Mouse (Mus musculus) heart, embryonic 10.5 days (tissue): Measurements from ENCODE around the gene Arl11. TPM values are rescaled to one million over a fixed set of nuclear protein-coding genes. Genes with fewer than 3 reads are reported as not detected.
A peak's percentile ranks its signal among the peaks of the same experiment; 100 is the strongest.
"Not testable (repeated sequence)": the region's sequence is repeated elsewhere in the genome, so short reads cannot be mapped to it uniquely, and the experiment has no call there.

Experiments
- DNase-seq: peaks from one replicate; pipeline ENCODE4 v3.0.0-alpha.2; 2017; ENCODE audit warnings: low spot score
- H3K27ac ChIP-seq: fragments of 300-500 bp; sonication (generic); 2 replicates; pipeline ENCODE4 v1.5.1; 2016; ENCODE audit warnings: mild to moderate bottlenecking
- H3K27me3 ChIP-seq: fragments of 300-500 bp; sonication (generic); 2 replicates; pipeline ENCODE4 v1.6.1; 2016; ENCODE audit warnings: mild to moderate bottlenecking; ENCODE audit not compliant: poor library complexity, insufficient read depth, severe bottlenecking
- H3K36me3 ChIP-seq: fragments of 300-500 bp; sonication (generic); 2 replicates; pipeline ENCODE4 v1.6.1; 2016; ENCODE audit warnings: mild to moderate bottlenecking, moderate library complexity
- H3K4me1 ChIP-seq: fragments of 300-500 bp; sonication (generic); 2 replicates; pipeline ENCODE4 v1.6.1; 2016; ENCODE audit warnings: mild to moderate bottlenecking
- H3K4me3 ChIP-seq: fragments of 300-500 bp; sonication (generic); 2 replicates; pipeline ENCODE4 v1.5.1; 2016; ENCODE audit warnings: mild to moderate bottlenecking, moderate library complexity
- H3K9me3 ChIP-seq: fragments of 300-500 bp; sonication (generic); 2 replicates; pipeline ENCODE4 v1.6.1; 2016; ENCODE audit warnings: mild to moderate bottlenecking, moderate library complexity
- WGBS: fragments of 180-500 bp; shearing (Covaris S2); methylation state at CpG from one replicate; pipeline ENCODE4 v1.1.7; 2016; 5-methylcytosine and 5-hydroxymethylcytosine counted together
- polyA plus RNA-seq: library from polyadenylated mRNA; unstranded; fragments of >200 nt; fragmentation: Nextera tagmentation; extraction: Ambion mirVana; gene quantifications from 2 replicates; pipeline ENCODE4 v1.2.1, GENCODE M21; 2016

Arl11 gene
- polyA plus RNA-seq, 1 experiment from 2014 or later: 0.29 TPM

- H3K4me3 ChIP-seq: no peak overlapping the region
- DNase-seq: no peak
- no peak overlapping the region for H3K27ac ChIP-seq
- H3K9me3 ChIP-seq: no peaks in the 10 kb centered on the region
- no peaks in the 10 kb centered on the region for H3K27me3 ChIP-seq
- no peaks in the 10 kb centered on the region for H3K36me3 ChIP-seq
- H3K4me1 ChIP-seq: no peaks in the 10 kb centered on the region
- 82% methylated on average over 4 of the region's 4 CpGs for WGBS
Measured at GRCm38 (mm10) chr14:61303969-61304609, 5.5 kb upstream of the Arl11 start.

GRCm38 (mm10) chr14:61310036-61310772, 651 bp downstream of the Arl11 start:
- H3K36me3 ChIP-seq: no peaks in the 10 kb centered on the region
- H3K27me3 ChIP-seq: no peaks in the 10 kb centered on the region
- DNase-seq: no peak
- H3K4me3 ChIP-seq: no peak overlapping the region
- no peaks in the 10 kb centered on the region for H3K9me3 ChIP-seq
- peaks cover 17% of the 10 kb centered on the region; the same call in 1 of the 2 replicates for H3K4me1 ChIP-seq
- no peak overlapping the region for H3K27ac ChIP-seq
- 75% methylated on average over 7 of the region's 7 CpGs for WGBS

GRCm38 (mm10) chr14:61310963-61311362, 1.4 kb downstream of the Arl11 start:
- H3K36me3 ChIP-seq: no peaks in the 10 kb centered on the region
- no peak overlapping the region for H3K27ac ChIP-seq
- no peaks in the 10 kb centered on the region for H3K27me3 ChIP-seq
- peaks cover 17% of the 10 kb centered on the region; the same call in 1 of the 2 replicates for H3K4me1 ChIP-seq
- H3K4me3 ChIP-seq: no peak overlapping the region
- 64% methylated on average over 12 of the region's 12 CpGs for WGBS
- no peaks in the 10 kb centered on the region for H3K9me3 ChIP-seq
- DNase-seq: no peak

- Histone ChIP-seq H3K36me3 (no peaks in the 10 kb centered on the region), H3K27ac (no peak overlapping the region), H3K4me3 (no peak overlapping the region), H3K9me3 (no peaks in the 10 kb centered on the region), H3K4me1 (peaks cover 7% of the 10 kb centered on the region; the same call in 1 of the 2 replicates), H3K27me3 (no peaks in the 10 kb centered on the region)
- WGBS: 22% methylated on average over 4 of the region's 4 CpGs
- DNase-seq: no peak
Measured at GRCm38 (mm10) chr14:61316861-61317260, 7.3 kb downstream of the Arl11 start.

- DNase-seq: no peak
- 82% methylated on average over 1 of the region's 1 CpGs for WGBS
- H3K9me3 ChIP-seq: 0 out of 2 replicates have a peak, but pooled peaks cover 3% of the 10 kb centered on the region
Measured at GRCm38 (mm10) chr14:61320765-61321164, 11.2 kb downstream of the Arl11 start.

GRCm38 (mm10) chr14:61321200-61321599, 11.6 kb downstream of the Arl11 start:
- H3K36me3 ChIP-seq: no peaks in the 10 kb centered on the region
- no peak overlapping the region for H3K4me3 ChIP-seq
- 0 out of 2 replicates have a peak, but pooled peaks cover 3% of the 10 kb centered on the region for H3K9me3 ChIP-seq
- DNase-seq: no peak
- H3K27me3 ChIP-seq: no peaks in the 10 kb centered on the region
- WGBS: 82% methylated on average over 4 of the region's 4 CpGs
- H3K4me1 ChIP-seq: peaks cover 7% of the 10 kb centered on the region; the same call in 1 of the 2 replicates
- H3K27ac ChIP-seq: no peak overlapping the region

More at GRCm38 (mm10) chr14:61320765-61321164, 11.2 kb downstream of the Arl11 start:
- peaks cover 7% of the 10 kb centered on the region; the same call in 1 of the 2 replicates for H3K4me1 ChIP-seq
- no peak overlapping the region for H3K27ac ChIP-seq
- no peak overlapping the region for H3K4me3 ChIP-seq
- H3K27me3 ChIP-seq: no peaks in the 10 kb centered on the region
- H3K36me3 ChIP-seq: no peaks in the 10 kb centered on the region

- no peak overlapping the region for H3K27ac ChIP-seq
- 0 out of 2 replicates have a peak, but pooled peaks cover 3% of the 10 kb centered on the region for H3K9me3 ChIP-seq
- H3K4me1 ChIP-seq: peaks cover 9% of the 10 kb centered on the region; the same call in 1 of the 2 replicates
- no peaks in the 10 kb centered on the region for H3K36me3 ChIP-seq
- 76% methylated on average over 1 of the region's 1 CpGs for WGBS
- no peak for DNase-seq
- H3K27me3 ChIP-seq: no peaks in the 10 kb centered on the region
- H3K4me3 ChIP-seq: no peak overlapping the region
Measured at GRCm38 (mm10) chr14:61322740-61323139, 13.2 kb downstream of the Arl11 start.

GRCm38 (mm10) chr14:61327007-61327406, 17.5 kb downstream of the Arl11 start:
- not testable (repeated sequence) for H3K27me3 ChIP-seq, H3K9me3 ChIP-seq, DNase-seq, H3K36me3 ChIP-seq, H3K27ac ChIP-seq, H3K4me3 ChIP-seq
- peaks cover 24% of the 10 kb centered on the region for H3K4me1 ChIP-seq
- WGBS: 25% methylated on average over 6 of the region's 6 CpGs

- no peak overlapping the region for H3K27ac ChIP-seq
- 36% methylated on average over 19 of the region's 19 CpGs for WGBS
Measured at GRCm38 (mm10) chr14:61327618-61328450, 18.3 kb downstream of the Arl11 start.

GRCm38 (mm10) chr14:61330591-61330990, 21.0 kb downstream of the Arl11 start:
- no peak overlapping the region for H3K4me3 ChIP-seq
- H3K27ac ChIP-seq: 0 out of 2 replicates have a peak overlapping the region, but pooled peaks have one; percentile 9
- H3K36me3 ChIP-seq: no peaks in the 10 kb centered on the region
- no peaks in the 10 kb centered on the region for H3K27me3 ChIP-seq
- no peak for DNase-seq
- 83% methylated on average over 11 of the region's 11 CpGs for WGBS
- peaks cover 24% of the 10 kb centered on the region for H3K4me1 ChIP-seq
- no peaks in the 10 kb centered on the region for H3K9me3 ChIP-seq

More at GRCm38 (mm10) chr14:61327618-61328450, 18.3 kb downstream of the Arl11 start:
- H3K4me3 ChIP-seq: peak overlapping the region; percentile 49
- no peaks in the 10 kb centered on the region for H3K27me3 ChIP-seq
- peaks cover 24% of the 10 kb centered on the region for H3K4me1 ChIP-seq
- H3K9me3 ChIP-seq: no peaks in the 10 kb centered on the region
- DNase-seq: peak; percentile 83
- H3K36me3 ChIP-seq: no peaks in the 10 kb centered on the region

GRCm38 (mm10) chr14:61330996-61331561, 21.5 kb downstream of the Arl11 start:
- peaks cover 24% of the 10 kb centered on the region for H3K4me1 ChIP-seq
- peak; percentile 90 for DNase-seq
- H3K27ac ChIP-seq: peak overlapping the region; percentile 79
- H3K9me3 ChIP-seq: no peaks in the 10 kb centered on the region
- H3K36me3 ChIP-seq: no peaks in the 10 kb centered on the region
- no peaks in the 10 kb centered on the region for H3K27me3 ChIP-seq
- peak overlapping the region; percentile 32 for H3K4me3 ChIP-seq
- 20% methylated on average over 13 of the region's 13 CpGs for WGBS

- WGBS: 76% methylated on average over 4 of the region's 4 CpGs
- H3K9me3 ChIP-seq: no peaks in the 10 kb centered on the region
- no peak overlapping the region for H3K27ac ChIP-seq
- no peaks in the 10 kb centered on the region for H3K27me3 ChIP-seq
- no peak for DNase-seq
- H3K36me3 ChIP-seq: no peaks in the 10 kb centered on the region
- H3K4me3 ChIP-seq: no peak overlapping the region
- 0 out of 2 replicates have a peak, but pooled peaks cover 5% of the 10 kb centered on the region for H3K4me1 ChIP-seq
Measured at GRCm38 (mm10) chr14:61339381-61339780, 29.8 kb downstream of the Arl11 start.
